Mouse (Mus musculus) liver, embryonic 13.5 days (tissue): Measurements from ENCODE around the gene Pea15a. TPM values are rescaled to one million over a fixed set of nuclear protein-coding genes. Genes with fewer than 3 reads are reported as not detected.

Experiments used
- ATAC-seq: fragments of 200-750 bp; cut with Nextera tagmentation; 2 replicates; pipeline ENCODE4 v1.8.0; 2017; ENCODE audit warnings: low read depth, mild to moderate bottlenecking, moderate number of reproducible peaks, moderate library complexity
- DNase-seq: peaks from one replicate; pipeline ENCODE4 v3.0.0; 2022
- H3K27ac ChIP-seq: fragments of 300-500 bp; sonication (generic); 2 replicates; pipeline ENCODE4 v1.5.1; 2015; ENCODE audit warnings: moderate library complexity, mild to moderate bottlenecking, inconsistent platforms
- H3K27me3 ChIP-seq: fragments of 300-500 bp; sonication (generic); 2 replicates; pipeline ENCODE4 v1.6.1; 2015; ENCODE audit warnings: mild to moderate bottlenecking, inconsistent platforms
- H3K36me3 ChIP-seq: fragments of 300-500 bp; sonication (generic); 2 replicates; pipeline ENCODE4 v1.6.1; 2015; ENCODE audit warnings: mild to moderate bottlenecking, inconsistent platforms
- H3K4me1 ChIP-seq: fragments of 300-500 bp; sonication (generic); replicated peaks from 2 replicates; pipeline ENCODE4 v1.6.1; 2015; ENCODE audit warnings: inconsistent platforms
- H3K4me2 ChIP-seq: fragments of 300-500 bp; sonication (generic); 2 replicates; pipeline ENCODE4 v1.6.1; 2015; ENCODE audit warnings: inconsistent platforms, mild to moderate bottlenecking, moderate library complexity
- H3K4me3 ChIP-seq: fragments of 300-500 bp; sonication (generic); replicated peaks from 2 replicates; pipeline ENCODE4 v1.5.1; 2015; ENCODE audit warnings: mild to moderate bottlenecking, inconsistent platforms
- H3K9ac ChIP-seq: fragments of 300-500 bp; sonication (generic); 2 replicates; pipeline ENCODE4 v1.6.1; 2015; ENCODE audit warnings: mild to moderate bottlenecking, inconsistent platforms
- H3K9me3 ChIP-seq: fragments of 300-500 bp; sonication (generic); replicated peaks from 2 replicates; pipeline ENCODE4 v1.6.1; 2016; ENCODE audit warnings: inconsistent platforms
- WGBS: fragments of 180-500 bp; shearing (Covaris S2); methylation state at CpG from one replicate; pipeline ENCODE4 v1.1.7; 2015; ENCODE audit not compliant: insufficient replicate concordance; 5-methylcytosine and 5-hydroxymethylcytosine counted together
- polyA plus RNA-seq: library from polyadenylated mRNA; unstranded; fragments of >200 nt; fragmentation: Nextera tagmentation; extraction: Ambion mirVana; gene quantifications from 2 replicates; pipeline ENCODE4 v1.2.1, GENCODE M21; 2015

Gene Pea15a
- polyA plus RNA-seq, 1 experiment from 2014 or later, result 20.9 TPM

- H3K27me3 ChIP-seq, result peaks cover 17% of the 10 kb centered on the region
- DNase-seq (no peak), ATAC-seq (no peak)
- H3K4me3 ChIP-seq, result no peak overlapping the region
- H3K9me3 ChIP-seq, result no peaks in the 10 kb centered on the region
- 44% methylated on average over 9 of the region's 9 CpGs for WGBS
- H3K4me2 ChIP-seq, result no peak overlapping the region
- H3K27ac ChIP-seq, result 0 out of 2 replicates have a peak overlapping the region, but pooled peaks have one; percentile 39
- no peak overlapping the region for H3K9ac ChIP-seq
- H3K36me3 ChIP-seq, result peaks cover 24% of the 10 kb centered on the region
- peaks cover 59% of the 10 kb centered on the region for H3K4me1 ChIP-seq
Observed at GRCm38 (mm10) chr1:172204033-172204813, 2.4 kb downstream of the Pea15a start.

- H3K9me3 ChIP-seq, result no peaks in the 10 kb centered on the region
- no peak overlapping the region for H3K27ac ChIP-seq
- H3K27me3 ChIP-seq, result peaks cover 17% of the 10 kb centered on the region
- H3K4me3 ChIP-seq, result no peak overlapping the region
- no peak overlapping the region for H3K4me2 ChIP-seq
- H3K36me3 ChIP-seq, result peaks cover 28% of the 10 kb centered on the region
- 21% methylated on average over 4 of the region's 4 CpGs for WGBS
- H3K9ac ChIP-seq, result no peak overlapping the region
- H3K4me1 ChIP-seq, result peaks cover 59% of the 10 kb centered on the region
- ATAC-seq (no peak), DNase-seq (no peak)
Observed at GRCm38 (mm10) chr1:172203566-172203965, 3.0 kb downstream of the Pea15a start.

- no peaks in the 10 kb centered on the region for H3K9me3 ChIP-seq
Observed at GRCm38 (mm10) chr1:172202894-172203522, 3.6 kb downstream of the Pea15a start.

GRCm38 (mm10) chr1:172201967-172202880 lies 4.4 kb downstream of the Pea15a start:
- Histone ChIP-seq H3K9ac (no peak overlapping the region), H3K4me2 (no peak overlapping the region), H3K36me3 (peaks cover 40% of the 10 kb centered on the region), H3K27ac (0 out of 2 replicates have a peak overlapping the region, but pooled peaks have one; percentile 2), H3K4me1 (peaks cover 56% of the 10 kb centered on the region), H3K27me3 (peaks cover 17% of the 10 kb centered on the region), H3K9me3 (no peaks in the 10 kb centered on the region), H3K4me3 (no peak overlapping the region)
- DNase-seq, result no peak
- 59% methylated on average over 14 of the region's 14 CpGs for WGBS
- no peak for ATAC-seq

More at GRCm38 (mm10) chr1:172202894-172203522, 3.6 kb downstream of the Pea15a start:
- WGBS, result 42% methylated on average over 2 of the region's 2 CpGs
- Histone ChIP-seq H3K27ac (no peak overlapping the region), H3K27me3 (peaks cover 17% of the 10 kb centered on the region), H3K36me3 (peaks cover 33% of the 10 kb centered on the region), H3K4me2 (no peak overlapping the region), H3K4me1 (peaks cover 59% of the 10 kb centered on the region), H3K4me3 (no peak overlapping the region), H3K9ac (no peak overlapping the region)
- DNase-seq (no peak), ATAC-seq (no peak)

GRCm38 (mm10) chr1:172200871-172201447 lies 5.6 kb downstream of the Pea15a start:
- DNase-seq (no peak), ATAC-seq (no peak)
- H3K4me1 ChIP-seq, result peaks cover 43% of the 10 kb centered on the region
- 80% methylated on average over 7 of the region's 7 CpGs for WGBS
- no peak overlapping the region for H3K4me2 ChIP-seq
- peaks cover 7% of the 10 kb centered on the region for H3K27me3 ChIP-seq
- no peak overlapping the region for H3K27ac ChIP-seq
- H3K4me3 ChIP-seq, result no peak overlapping the region
- no peaks in the 10 kb centered on the region for H3K9me3 ChIP-seq
- H3K9ac ChIP-seq, result no peak overlapping the region
- H3K36me3 ChIP-seq, result peaks cover 53% of the 10 kb centered on the region

- no peaks in the 10 kb centered on the region for H3K9me3 ChIP-seq
- ATAC-seq (no peak), DNase-seq (no peak)
- H3K9ac ChIP-seq, result no peak overlapping the region
- H3K4me3 ChIP-seq, result no peak overlapping the region
- peaks cover 35% of the 10 kb centered on the region for H3K4me1 ChIP-seq
- 0 out of 2 replicates have a peak, but pooled peaks cover under 1% of the 10 kb centered on the region for H3K27me3 ChIP-seq
- 84% methylated on average over 5 of the region's 5 CpGs for WGBS
- no peak overlapping the region for H3K27ac ChIP-seq
- no peak overlapping the region for H3K4me2 ChIP-seq
- H3K36me3 ChIP-seq, result peaks cover 61% of the 10 kb centered on the region
Observed at GRCm38 (mm10) chr1:172200161-172200560, 6.4 kb downstream of the Pea15a start.

GRCm38 (mm10) chr1:172198996-172199395 lies 7.6 kb downstream of the Pea15a start:
- no peaks in the 10 kb centered on the region for H3K27me3 ChIP-seq
- H3K9me3 ChIP-seq, result no peaks in the 10 kb centered on the region
- no peak overlapping the region for H3K4me3 ChIP-seq
- H3K27ac ChIP-seq, result no peak overlapping the region
- H3K4me2 ChIP-seq, result no peak overlapping the region
- ATAC-seq, result no peak
- peaks cover 25% of the 10 kb centered on the region for H3K4me1 ChIP-seq
- DNase-seq, result no peak
- no peak overlapping the region for H3K9ac ChIP-seq
- 85% methylated on average over 4 of the region's 4 CpGs for WGBS
- peaks cover 73% of the 10 kb centered on the region for H3K36me3 ChIP-seq

GRCm38 (mm10) chr1:172198316-172198715 lies 8.3 kb downstream of the Pea15a start:
- 90% methylated on average over 8 of the region's 8 CpGs for WGBS
- H3K36me3 ChIP-seq, result peaks cover 79% of the 10 kb centered on the region
- no peak for DNase-seq

GRCm38 (mm10) chr1:172197851-172198250 lies 8.8 kb downstream of the Pea15a start:
- no peak overlapping the region for H3K27ac ChIP-seq
- H3K36me3 ChIP-seq, result peaks cover 79% of the 10 kb centered on the region
- H3K4me3 ChIP-seq, result no peak overlapping the region
- H3K4me1 ChIP-seq, result peaks cover 13% of the 10 kb centered on the region
- H3K4me2 ChIP-seq, result no peak overlapping the region
- no peak overlapping the region for H3K9ac ChIP-seq
- H3K27me3 ChIP-seq, result no peaks in the 10 kb centered on the region
- ATAC-seq (no peak), DNase-seq (no peak)
- H3K9me3 ChIP-seq, result no peaks in the 10 kb centered on the region
- 83% methylated on average over 5 of the region's 5 CpGs for WGBS

More at GRCm38 (mm10) chr1:172198316-172198715, 8.3 kb downstream of the Pea15a start:
- Histone ChIP-seq H3K4me1 (peaks cover 18% of the 10 kb centered on the region), H3K27me3 (no peaks in the 10 kb centered on the region), H3K4me3 (no peak overlapping the region), H3K27ac (no peak overlapping the region), H3K9me3 (no peaks in the 10 kb centered on the region), H3K4me2 (no peak overlapping the region), H3K9ac (no peak overlapping the region)
- ATAC-seq, result no peak

GRCm38 (mm10) chr1:172197146-172197545 lies 9.5 kb downstream of the Pea15a start:
- DNase-seq, result no peak
- Histone ChIP-seq H3K4me2 (no peak overlapping the region), H3K9me3 (no peaks in the 10 kb centered on the region), H3K27me3 (no peaks in the 10 kb centered on the region), H3K4me3 (no peak overlapping the region), H3K27ac (no peak overlapping the region), H3K4me1 (peaks cover 6% of the 10 kb centered on the region), H3K9ac (no peak overlapping the region), H3K36me3 (peaks cover 87% of the 10 kb centered on the region)
- WGBS, result 82% methylated on average over 3 of the region's 3 CpGs
- ATAC-seq, result no peak

- no peak overlapping the region for H3K9ac ChIP-seq
- no peak overlapping the region for H3K4me2 ChIP-seq
- H3K4me1 ChIP-seq, result no peaks in the 10 kb centered on the region
- H3K9me3 ChIP-seq, result no peaks in the 10 kb centered on the region
- no peak overlapping the region for H3K4me3 ChIP-seq
- peaks cover 91% of the 10 kb centered on the region for H3K36me3 ChIP-seq
- H3K27ac ChIP-seq, result no peak overlapping the region
- H3K27me3 ChIP-seq, result no peaks in the 10 kb centered on the region
- DNase-seq (no peak), ATAC-seq (no peak)
- 84% methylated on average over 8 of the region's 8 CpGs for WGBS
Observed at GRCm38 (mm10) chr1:172194435-172194834, 12.2 kb downstream of the Pea15a start.
